Mouse (Mus musculus) MEL-GATA-1-ER (cell line): Measurements from ENCODE around the gene Atat1.
A peak's percentile ranks its signal among the peaks of the same experiment; 100 is the strongest.

Source experiments
- DNase-seq: peaks from one replicate; pipeline ENCODE4 v3.0.0-alpha.2; 2012; ENCODE audit warnings: low read depth; ENCODE audit errors: extremely low read depth

Gene Atat1

GRCm38 (mm10) chr17:35917463-35918251 lies 7.8 kb upstream of the Atat1 start:
- peak; percentile 39 for DNase-seq

GRCm38 (mm10) chr17:35917143-35917462 lies 7.2 kb upstream of the Atat1 start:
- DNase-seq = no peak

GRCm38 (mm10) chr17:35916297-35917142 lies 6.6 kb upstream of the Atat1 start, which contains the start of the genes Mrps18b and Ppp1r10:
Gene Mrps18b, minus strand, starts transcription at chr17:35916389.
Gene Ppp1r10, plus strand, starts transcription at chr17:35916434.
- DNase-seq = peak; percentile 96

- peak; percentile 40 for DNase-seq
Observed at GRCm38 (mm10) chr17:35915538-35916296, 5.8 kb upstream of the Atat1 start.

- DNase-seq = no peak
Observed at GRCm38 (mm10) chr17:35914975-35915374, 5.1 kb upstream of the Atat1 start.

- no peak for DNase-seq
Observed at GRCm38 (mm10) chr17:35909186-35909918, 523 bp downstream of the Atat1 start.

- DNase-seq = no peak
Observed at GRCm38 (mm10) chr17:35907609-35908008, 2.3 kb downstream of the Atat1 start.

GRCm38 (mm10) chr17:35905587-35905986 lies 4.3 kb downstream of the Atat1 start:
- no peak for DNase-seq

GRCm38 (mm10) chr17:35903992-35904355 lies 5.9 kb downstream of the Atat1 start:
- no peak for DNase-seq

- no peak for DNase-seq
Observed at GRCm38 (mm10) chr17:35903343-35903991, 6.4 kb downstream of the Atat1 start.

- peak; percentile 90 for DNase-seq
Observed at GRCm38 (mm10) chr17:35900636-35901035, 9.2 kb downstream of the Atat1 start.

- no peak for DNase-seq
Observed at GRCm38 (mm10) chr17:35897644-35898573, 12.0 kb downstream of the Atat1 start.

- peak; percentile 71 for DNase-seq
Observed at GRCm38 (mm10) chr17:35896781-35897643, 12.9 kb downstream of the Atat1 start, which contains the start of gene 2310061I04Rik. Gene 2310061I04Rik, minus strand, starts transcription at chr17:35897431.

GRCm38 (mm10) chr17:35887725-35888124 lies 22.1 kb downstream of the Atat1 start:
- no peak for DNase-seq

- DNase-seq = no peak
Observed at GRCm38 (mm10) chr17:35883777-35884176, 26.1 kb downstream of the Atat1 start.

- DNase-seq = no peak
Observed at GRCm38 (mm10) chr17:35882924-35883323, 27.0 kb downstream of the Atat1 start.

- DNase-seq = peak; percentile 92
Observed at GRCm38 (mm10) chr17:35879245-35880057, 30.4 kb downstream of the Atat1 start, which contains the start of gene Dhx16. Gene Dhx16, plus strand, starts transcription at chr17:35879819.
